Mouse (Mus musculus) brain, adult 2 months (tissue): ENCODE measurements around the gene Dpy19l3.
A peak's percentile ranks its signal among the peaks of the same experiment; 100 is the strongest.

Source experiments
- DNase-seq: peaks from one replicate; pipeline ENCODE4 v3.0.0; 2011; ENCODE audit warnings: low read depth, low spot score

Gene Dpy19l3

DNA sequence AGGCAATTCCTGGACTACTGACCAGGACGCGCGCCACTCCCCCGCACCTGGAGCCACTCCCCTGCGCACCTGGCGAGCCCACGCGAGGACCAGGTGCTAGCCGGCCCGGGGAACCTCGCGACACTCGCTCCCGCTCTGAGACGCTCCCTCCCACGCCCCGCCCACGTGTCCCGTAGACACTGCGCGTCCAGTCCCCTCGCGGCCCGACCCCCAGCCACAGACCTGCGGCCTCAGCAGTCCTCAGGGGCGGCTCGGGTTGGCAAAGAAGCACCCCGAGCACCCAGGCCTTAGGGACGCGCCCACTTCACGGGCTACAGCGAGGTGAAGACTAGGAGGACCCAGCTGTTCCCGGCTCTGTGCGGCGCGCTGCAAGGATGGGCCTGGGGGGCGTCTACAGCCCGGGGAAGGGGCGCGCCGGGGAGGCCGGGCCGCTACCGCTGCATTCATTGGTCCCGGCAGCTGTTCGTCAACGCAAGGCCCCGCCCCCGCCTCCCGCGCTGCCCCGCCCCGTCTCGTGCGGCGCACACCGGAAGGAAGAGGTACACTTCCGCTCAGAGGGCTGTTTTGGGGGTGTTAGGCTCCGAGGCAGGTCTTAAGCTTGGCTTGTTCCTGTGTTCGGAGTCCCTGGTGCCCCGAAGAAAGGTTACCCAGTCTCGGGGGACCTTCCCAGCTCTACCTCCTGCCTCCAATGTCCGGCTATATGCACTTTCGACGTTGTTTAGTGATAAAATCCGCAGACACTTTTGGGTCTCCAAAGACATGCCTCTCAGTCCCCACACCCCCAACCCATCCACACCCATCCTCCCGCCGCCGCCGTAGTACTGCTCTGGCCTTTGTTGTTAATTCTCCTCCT lies at the start of gene Dpy19l3:
Gene Dpy19l3, minus strand, starts transcription at position 422 of the 853 bp plus-strand sequence.
- peak; percentile 88 for DNase-seq

GRCm38 (mm10) chr7:35802906-35803595 lies 48.8 kb upstream of the Dpy19l3 start, which contains the start of gene Zfp507:
Gene Zfp507, minus strand, starts transcription at chr7:35803003.
- peak; percentile 92 for DNase-seq

DNA sequence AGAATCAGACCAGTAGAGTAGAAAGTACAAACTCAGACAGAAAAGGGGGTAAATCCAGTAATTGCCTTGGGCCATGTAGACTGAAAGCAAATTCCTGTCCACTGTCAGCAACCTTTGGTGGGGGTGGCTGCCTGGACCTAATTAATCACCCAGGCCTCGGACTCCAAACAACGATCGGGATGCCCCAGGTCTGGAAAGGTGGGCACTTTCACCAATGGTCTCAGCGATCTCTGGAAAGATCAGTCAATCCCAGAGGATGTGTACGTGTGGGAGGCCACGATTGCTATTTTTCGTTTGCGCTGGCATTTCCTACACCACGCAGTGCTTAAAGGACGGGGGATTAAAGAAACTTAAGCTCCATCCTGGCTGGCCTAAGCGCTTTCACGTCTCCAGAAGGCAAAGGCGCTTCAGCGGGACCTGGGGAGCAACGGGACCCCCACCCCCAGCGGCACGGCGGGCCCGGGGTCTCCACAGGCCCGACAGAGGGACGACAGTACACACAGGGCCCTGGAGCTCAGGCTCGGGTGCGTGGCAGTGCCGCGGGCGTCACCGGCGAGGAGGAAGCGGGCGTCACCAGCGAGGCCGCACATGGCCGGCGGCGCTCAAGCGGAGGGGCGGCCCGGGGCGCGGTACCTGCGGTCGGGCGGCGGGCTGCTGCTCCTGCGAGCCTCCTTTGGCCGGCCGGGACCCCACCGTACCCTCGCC lies 48.1 kb upstream of the Dpy19l3 start:
- DNase-seq: peak; percentile 47

GRCm38 (mm10) chr7:35796123-35796522 lies 41.9 kb upstream of the Dpy19l3 start:
- no peak for DNase-seq

- no peak for DNase-seq
Measured at GRCm38 (mm10) chr7:35794145-35794664, 40.0 kb upstream of the Dpy19l3 start.

GRCm38 (mm10) chr7:35792150-35792848 lies 38.0 kb upstream of the Dpy19l3 start:
- DNase-seq: peak; percentile 78

DNA sequence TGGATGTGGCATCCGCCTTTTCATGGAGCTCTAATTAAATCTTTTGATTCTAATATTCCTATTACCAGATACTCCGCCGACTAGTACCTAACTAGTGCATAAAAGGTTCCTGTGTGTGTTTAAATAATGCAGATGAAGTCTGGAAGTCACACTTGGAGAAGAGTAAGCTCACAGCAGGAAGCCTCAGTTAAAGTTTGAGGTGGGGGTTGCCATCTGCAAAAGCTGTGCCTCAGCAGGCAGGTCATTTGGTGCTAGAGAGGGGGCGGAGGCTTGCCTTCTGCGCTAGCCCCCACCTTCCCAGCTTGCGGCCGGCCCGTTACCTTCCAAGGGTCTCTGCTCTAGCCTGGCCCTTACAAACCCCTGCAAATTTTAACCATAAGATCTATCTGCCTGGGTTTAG lies 36.7 kb upstream of the Dpy19l3 start:
- DNase-seq: no peak

DNA sequence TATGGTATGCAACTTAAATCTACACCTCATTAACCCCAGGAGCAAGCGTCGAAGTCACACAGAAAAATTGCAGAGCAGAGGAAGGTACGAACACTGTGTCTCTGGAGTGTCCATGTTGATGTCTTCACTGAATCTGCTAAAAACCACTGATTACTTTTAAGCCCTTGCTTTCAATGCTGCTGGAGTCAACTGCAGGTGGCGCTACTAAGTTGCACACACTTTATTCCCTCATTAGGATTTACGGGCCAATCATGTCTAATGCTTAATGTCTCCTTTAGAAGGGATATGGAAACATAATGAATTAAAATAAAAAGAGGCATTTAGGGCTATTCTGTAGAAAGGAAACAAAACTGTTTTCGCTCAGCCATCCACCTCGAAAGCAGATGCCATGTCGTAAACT lies 35.9 kb upstream of the Dpy19l3 start:
- peak; percentile 41 for DNase-seq

DNA sequence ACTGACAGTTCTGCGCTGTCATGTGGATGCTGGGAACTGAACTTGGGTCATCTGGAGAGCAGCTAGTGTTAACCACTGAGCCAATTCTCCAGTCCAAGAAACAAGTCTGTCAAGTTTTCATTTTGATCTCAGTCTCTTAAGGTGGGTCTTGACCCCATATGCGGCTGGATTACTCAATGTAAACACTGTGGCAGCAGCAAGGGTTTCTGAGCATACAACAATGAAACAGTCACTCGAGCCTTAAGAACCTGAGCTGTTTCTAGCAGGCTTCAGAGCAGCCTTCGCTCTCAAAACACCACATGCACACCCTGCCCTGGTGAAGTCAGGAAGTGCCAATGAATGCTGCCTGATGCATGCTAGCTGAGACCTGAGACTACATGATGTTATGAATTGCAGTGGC lies 31.3 kb upstream of the Dpy19l3 start:
- DNase-seq: no peak

DNA sequence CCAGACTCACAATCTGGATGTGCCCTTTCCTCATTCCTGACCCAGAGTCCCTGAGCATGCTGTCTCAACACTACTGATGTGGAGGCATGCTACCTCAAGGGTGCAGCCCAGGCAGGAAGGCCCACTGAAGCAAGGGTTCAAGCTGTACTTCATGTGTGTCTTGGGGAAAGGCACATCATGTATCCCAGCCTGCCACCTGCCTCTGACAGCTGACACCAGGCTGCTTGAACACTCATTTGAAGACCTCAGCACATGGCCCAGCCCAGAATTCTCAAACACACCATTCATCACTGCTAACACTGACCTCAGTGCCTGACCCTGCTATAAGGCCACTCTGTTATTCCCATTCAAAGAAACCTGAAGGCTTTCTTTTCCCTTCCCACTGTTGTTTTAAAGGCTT lies 28.0 kb upstream of the Dpy19l3 start:
- no peak for DNase-seq

- DNase-seq: no peak
Measured at GRCm38 (mm10) chr7:35774127-35774526, 19.9 kb upstream of the Dpy19l3 start.

DNA sequence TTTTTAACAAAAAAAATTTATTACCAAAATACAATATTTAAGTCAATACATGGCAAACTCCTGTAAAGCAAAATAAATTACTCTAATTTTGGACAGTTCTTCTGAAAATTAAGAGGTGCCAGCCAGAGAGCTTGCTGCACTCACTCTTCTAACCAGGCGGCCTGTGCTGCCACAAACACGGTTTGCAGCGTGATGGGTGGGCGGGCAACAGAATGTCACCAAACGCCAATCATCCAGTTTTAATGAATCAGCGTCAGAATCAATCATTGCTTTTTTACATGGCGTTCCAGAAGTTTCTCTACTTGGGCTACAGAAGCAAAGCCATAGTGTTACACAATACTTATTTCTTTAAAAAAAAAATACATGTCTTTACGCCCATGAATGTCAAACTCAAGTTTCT lies 18.1 kb upstream of the Dpy19l3 start:
- DNase-seq: peak; percentile 39

- no peak for DNase-seq
Measured at GRCm38 (mm10) chr7:35771106-35771505, 16.9 kb upstream of the Dpy19l3 start.

DNA sequence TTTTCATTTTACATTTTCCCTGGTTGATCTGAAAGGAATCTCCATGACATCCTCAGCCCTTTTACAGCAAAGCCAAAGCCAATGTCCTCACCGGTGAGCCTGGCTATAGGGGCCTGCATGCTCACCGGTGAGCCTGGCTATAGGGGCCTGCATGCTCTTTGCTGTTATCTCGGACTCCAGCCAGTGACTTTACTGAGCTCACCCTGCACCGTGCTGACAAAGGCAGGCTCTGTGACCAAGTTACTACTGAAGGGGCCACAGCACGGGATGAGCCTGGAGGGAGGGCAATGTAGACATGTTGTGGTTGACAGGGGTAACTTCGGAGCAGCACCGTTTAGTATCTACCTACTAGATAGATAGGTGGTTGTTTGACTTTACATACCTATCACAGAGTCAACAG lies 15.9 kb upstream of the Dpy19l3 start:
- DNase-seq: no peak

DNA sequence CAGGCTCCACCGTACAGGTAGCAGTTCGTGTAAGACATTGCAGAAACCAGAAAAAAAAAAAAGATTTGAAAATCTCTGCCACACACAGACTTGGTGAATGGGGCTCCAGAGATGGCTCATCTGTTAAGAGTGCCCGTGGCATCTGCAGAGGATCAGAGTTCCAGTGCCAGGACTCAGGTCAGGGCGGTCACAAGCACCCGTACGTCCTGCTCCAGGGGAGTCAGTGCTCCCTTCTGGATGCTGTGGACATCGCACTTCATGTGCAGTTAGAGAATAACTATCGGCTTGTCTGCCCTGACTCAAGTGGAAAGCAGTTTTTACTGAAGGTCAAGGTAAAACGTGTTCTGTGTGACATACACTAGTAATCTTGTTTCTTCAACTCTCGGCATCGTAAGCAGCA lies 10.2 kb upstream of the Dpy19l3 start:
- DNase-seq: no peak

DNA sequence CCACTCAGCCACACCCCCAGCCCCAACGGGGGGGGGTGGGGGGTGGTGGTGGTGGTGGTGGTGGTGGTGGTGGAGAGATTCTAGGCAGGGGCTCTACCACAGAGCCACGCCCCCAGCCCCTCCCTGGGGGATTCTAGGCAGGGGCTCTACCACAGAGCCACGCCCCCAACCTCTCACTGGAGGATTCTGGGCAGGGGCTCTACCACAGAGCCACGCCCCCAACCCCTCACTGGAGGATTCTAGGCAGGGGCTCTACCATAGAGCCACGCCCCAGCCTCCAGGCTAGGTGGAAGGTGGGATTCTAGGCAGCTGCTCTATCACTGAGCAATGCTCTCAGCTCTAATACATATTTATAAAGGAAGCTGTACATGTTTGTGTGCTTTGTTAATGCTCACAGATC lies 7.5 kb upstream of the Dpy19l3 start:
- no peak for DNase-seq

GRCm38 (mm10) chr7:35759602-35760001 lies 5.3 kb upstream of the Dpy19l3 start:
- DNase-seq: no peak

DNA sequence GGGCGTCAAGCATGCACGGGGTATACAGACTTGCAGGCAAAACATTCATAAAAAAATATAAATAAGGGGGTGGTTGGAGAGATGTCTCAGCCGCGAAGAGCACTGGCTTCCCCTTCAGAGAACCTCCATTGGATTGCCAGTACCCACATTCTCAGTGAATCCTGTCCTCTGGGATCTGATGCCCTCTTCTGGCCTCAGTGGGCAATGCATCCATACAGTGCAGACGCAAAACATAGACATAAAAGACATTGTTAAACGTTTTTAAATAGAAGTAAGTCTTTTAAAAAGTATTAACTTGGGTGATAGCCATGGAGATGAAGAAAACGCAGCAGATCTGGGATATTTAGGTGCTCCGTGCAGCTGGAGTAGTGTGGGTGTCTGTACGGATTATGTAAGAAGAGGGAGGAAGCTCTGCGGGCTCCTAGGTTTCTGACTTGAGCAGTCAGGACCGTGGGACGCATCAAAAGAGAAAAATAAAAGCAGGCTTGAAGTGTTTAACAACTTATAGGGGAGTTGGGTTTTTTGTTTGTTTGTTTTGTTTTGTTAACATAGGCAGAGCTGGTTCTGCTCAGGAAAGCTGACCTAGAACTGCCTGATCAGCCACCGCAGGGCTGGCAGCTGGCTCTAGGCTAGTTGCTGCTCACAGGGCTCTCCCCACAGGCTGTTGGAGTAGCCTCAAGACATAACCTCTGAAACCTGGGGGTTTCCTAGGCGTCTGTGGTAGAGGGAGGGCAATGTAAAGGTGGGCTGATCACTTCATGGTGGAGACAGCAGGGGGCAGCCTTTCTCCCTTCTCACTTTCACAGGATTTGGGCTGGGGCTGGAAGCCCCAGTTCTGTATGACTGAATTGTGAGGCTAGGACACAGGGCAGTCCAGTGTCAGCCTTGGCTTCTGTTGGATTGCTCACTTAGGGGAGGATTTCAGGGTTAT lies 2.5 kb upstream of the Dpy19l3 start:
- peak; percentile 81 for DNase-seq

- no peak for DNase-seq
Measured at GRCm38 (mm10) chr7:35754886-35755168, 573 bp upstream of the Dpy19l3 start.

- DNase-seq: peak; percentile 83
Measured at GRCm38 (mm10) chr7:35753319-35754032, 778 bp downstream of the Dpy19l3 start.
